Mouse (Mus musculus) layer of hippocampus, postnatal 36 days (tissue): ENCODE results near the gene Cfap97d1. TPM values are rescaled to one million over a fixed set of nuclear protein-coding genes. Genes with fewer than 3 reads are reported as not detected.

ENCODE experiments used
- DNase-seq, 2 experiments: peaks; one replicate each; pipeline ENCODE4 v3.0.0; 2022
- total RNA-seq, 2 experiments: library from RNA; stranded (reverse); gene quantifications; 2 replicates each; pipeline ENCODE4 v1.2.3; 2021

Gene Cfap97d1
- not detected for total RNA-seq

- DNase-seq = peak; percentile 89 to 90
These were observed at the start of gene Cfap97d1 for GRCm38 (mm10) chr11:101984054-101985025. Gene Cfap97d1 (plus strand): TSS chr11:101984279.

DNA sequence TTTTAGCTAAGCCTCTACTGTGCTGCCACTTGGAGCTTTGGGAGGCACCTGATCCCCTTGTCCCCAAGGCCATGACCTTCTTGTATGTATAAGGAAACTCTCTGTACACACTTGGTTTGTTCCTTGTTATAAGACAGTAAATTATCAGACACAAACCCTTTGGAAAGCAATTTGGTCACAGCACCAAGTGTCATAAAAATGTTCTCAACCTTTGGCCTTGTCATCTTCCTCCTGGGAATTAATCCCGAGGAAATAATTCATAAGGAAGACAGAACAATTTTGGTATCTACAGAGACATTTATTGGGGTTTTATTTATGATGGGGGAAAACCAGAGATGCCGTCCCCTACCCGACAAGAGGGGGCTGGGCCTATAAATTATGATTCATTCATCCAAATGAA, 48.3 kb upstream of the Cfap97d1 start:
- no peak for DNase-seq

- no peak for DNase-seq
These were observed 47.7 kb upstream of the Cfap97d1 start for GRCm38 (mm10) chr11:101936421-101936820.

GRCm38 (mm10) chr11:101937108-101937507, 47.0 kb upstream of the Cfap97d1 start:
- DNase-seq = no peak

GRCm38 (mm10) chr11:101943055-101943454, 41.0 kb upstream of the Cfap97d1 start:
- no peak for DNase-seq

GRCm38 (mm10) chr11:101946525-101946924, 37.6 kb upstream of the Cfap97d1 start:
- no peak for DNase-seq

GRCm38 (mm10) chr11:101950021-101950420, 34.1 kb upstream of the Cfap97d1 start:
- no peak for DNase-seq

GRCm38 (mm10) chr11:101952541-101953341, 31.3 kb upstream of the Cfap97d1 start:
- DNase-seq = no peak

- DNase-seq = no peak
These were observed 30.6 kb upstream of the Cfap97d1 start for GRCm38 (mm10) chr11:101953441-101953840.

DNA sequence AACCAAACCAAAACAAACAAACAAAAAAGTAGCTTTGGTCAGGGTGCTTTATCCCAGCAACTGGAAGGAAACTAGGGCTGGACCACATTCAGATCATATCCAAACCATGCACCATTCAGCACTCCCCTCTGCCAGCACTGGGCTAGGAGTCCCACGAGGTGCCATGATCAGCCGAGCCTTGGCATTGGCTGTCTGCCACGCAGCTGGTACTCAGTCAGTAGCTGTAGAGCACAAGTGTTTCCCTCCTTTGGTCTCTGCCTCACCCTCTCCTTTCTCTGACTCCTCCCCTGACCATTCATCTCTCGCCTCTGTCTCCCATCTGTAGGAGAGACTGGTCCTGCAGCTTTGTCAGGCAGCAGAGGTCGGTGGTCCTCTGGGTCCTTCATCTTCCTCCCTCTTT, 26.6 kb upstream of the Cfap97d1 start:
- DNase-seq = no peak

DNA sequence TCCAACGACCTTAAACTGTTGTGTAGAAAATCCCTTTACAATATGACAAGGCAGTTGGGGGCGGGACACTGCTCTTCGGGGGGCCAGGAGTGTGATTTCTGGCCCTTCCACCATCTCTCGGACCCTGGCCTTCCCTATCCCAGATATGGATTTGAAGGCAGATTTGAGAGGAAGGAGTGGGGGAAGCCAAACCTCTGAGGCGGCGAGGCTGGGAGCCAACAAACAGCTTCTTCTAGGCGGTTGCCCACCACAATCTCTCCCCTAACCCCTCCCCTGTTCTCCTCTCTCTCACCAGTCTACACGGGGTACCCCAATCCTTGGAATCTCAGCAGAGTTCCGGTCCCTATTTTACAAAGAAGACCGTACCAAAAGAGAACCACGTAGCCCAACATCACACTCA, 21.0 kb upstream of the Cfap97d1 start:
- no peak for DNase-seq

DNA sequence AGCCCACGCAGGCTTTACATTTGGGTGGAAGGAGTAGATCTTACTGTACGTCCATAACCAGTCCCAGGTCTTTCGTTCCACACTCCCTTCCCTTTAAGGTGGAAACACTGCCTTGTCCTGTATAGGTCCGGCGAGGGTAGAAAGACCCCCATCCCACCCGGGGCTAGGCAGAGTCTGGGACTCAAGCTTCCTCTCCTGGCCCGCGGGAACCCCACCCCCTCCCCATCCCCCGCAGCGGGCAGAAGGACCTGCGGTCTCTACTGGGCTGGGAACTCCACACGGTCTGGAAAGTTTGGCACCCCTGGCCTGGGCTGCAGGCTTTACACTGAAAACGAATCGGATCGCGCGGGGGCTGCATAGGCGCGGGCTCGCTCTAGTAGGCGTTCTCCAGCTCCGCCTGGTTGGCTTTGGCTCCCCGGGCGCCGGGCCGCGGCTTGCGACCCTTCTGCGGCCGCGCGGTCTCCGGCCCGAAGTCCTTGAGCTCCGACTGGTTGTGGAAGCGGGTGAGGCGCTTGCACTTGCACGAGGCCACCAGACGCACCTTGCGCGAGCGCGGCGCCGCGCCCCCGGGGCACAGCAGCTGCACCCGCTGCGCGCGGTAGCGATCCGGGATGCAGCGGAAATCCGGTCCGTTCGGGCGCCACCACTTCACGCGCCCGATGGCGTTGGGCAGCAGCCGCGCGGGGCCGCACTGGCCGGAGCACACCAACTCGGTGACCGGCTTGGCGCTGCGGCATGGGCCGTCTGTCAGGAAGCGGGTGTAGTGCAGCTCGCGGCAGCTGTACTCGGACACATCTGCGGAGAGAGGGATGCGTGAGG, 20.4 kb upstream of the Cfap97d1 start:
- no peak for DNase-seq

- DNase-seq = no peak
These were observed 19.4 kb upstream of the Cfap97d1 start for GRCm38 (mm10) chr11:101964647-101965046.

- no peak for DNase-seq
These were observed 18.5 kb upstream of the Cfap97d1 start for GRCm38 (mm10) chr11:101965553-101965952.

DNA sequence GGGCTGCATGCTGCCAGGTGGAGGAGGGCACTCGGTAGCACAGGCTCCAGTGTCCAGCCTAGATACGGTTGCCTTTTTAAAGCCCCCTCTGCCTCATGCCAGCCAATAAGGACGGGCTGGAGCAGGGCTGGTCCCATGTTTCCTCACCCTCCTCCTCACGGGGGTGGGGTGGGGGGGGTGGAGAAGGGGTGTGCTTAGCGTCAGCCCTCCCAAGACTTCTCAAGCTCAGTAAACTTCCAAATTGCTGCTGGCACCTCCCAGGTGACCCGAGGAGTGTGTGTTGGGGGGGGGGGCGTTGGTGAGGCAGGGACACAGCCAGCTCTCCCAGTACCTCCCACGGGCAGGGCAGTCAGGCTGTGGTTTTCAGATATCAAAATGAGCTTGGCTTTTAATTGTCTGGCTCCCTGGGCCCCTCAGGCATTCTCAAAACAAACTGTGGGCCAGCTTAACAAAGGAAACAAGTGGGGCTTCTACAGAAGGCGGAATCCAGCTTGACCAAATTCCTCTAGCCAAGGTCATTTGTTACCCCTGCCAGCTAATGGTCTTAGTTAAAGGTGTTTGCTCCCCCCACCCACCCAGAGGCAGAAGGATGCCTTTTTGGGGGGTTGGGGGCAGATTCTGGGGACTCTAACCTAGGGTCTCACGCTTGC, 17.0 kb upstream of the Cfap97d1 start, which contains the start of gene Sost:
TSS of gene Sost (minus strand) at position 51 of the 650 bp plus-strand sequence.
- no peak for DNase-seq

DNA sequence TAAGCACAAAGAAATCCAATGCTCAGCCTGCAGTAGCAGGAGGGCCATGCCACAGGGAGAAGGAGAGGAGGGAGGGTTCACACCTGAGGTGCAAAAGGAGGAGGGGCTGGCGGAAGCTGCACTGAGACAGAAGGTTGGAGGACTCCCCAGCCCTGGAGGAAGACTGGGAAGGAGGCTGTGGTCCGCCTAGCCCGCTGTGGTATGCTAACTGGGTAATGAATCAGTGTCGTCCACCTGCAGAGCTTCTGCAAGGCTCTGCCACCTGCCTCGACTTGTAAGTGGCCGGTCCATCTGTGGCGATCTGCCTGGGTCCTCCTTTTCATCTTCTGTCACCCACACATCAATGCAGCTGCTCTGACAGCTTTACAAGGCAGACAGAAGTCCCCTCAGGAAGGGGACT, 15.8 kb upstream of the Cfap97d1 start:
- DNase-seq = no peak

GRCm38 (mm10) chr11:101968791-101969190, 15.3 kb upstream of the Cfap97d1 start:
- peak; percentile 69 to 77 for DNase-seq

GRCm38 (mm10) chr11:101969835-101970234, 14.2 kb upstream of the Cfap97d1 start:
- DNase-seq = no peak

DNA sequence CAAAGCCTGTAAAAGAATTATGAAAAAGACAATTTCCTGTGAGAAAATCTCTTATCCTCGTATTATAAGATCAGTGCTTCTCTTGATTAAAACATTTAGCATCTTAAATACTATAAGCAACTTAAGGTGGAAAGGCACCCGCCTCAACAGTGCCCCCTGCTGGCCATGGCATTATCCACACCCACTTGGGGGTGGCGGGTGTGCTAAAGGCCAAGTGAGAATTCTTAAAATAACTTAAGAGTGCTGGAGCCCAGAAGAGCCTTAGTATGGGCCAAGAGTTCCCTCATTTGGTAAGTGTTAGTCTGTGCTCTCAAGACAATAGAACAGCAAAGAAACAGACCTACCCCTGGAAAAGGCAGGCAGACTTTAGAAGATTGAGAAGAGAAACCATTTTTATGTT, 12.7 kb upstream of the Cfap97d1 start:
- DNase-seq = no peak

- no peak for DNase-seq
These were observed 12.0 kb upstream of the Cfap97d1 start for GRCm38 (mm10) chr11:101972097-101972496.

DNA sequence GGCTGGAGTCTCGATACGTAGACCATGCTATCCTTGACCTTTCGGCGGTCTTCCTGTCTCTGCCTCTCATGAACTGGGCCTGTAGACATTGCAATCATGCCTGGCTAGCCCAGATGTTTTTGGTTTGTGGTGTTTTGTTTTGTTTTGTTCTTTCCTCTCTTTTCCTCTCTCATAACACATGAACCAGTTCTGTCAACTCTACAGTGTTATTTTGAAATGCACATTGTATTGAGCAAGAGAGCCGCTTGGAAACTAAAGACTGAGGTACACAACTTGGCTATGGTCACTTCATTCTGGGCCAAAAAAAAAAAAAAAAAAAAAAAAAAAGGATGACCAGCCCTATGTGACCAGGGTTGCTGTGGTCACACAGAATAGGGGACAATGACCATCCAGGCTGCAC, 11.4 kb upstream of the Cfap97d1 start:
- DNase-seq = no peak

DNA sequence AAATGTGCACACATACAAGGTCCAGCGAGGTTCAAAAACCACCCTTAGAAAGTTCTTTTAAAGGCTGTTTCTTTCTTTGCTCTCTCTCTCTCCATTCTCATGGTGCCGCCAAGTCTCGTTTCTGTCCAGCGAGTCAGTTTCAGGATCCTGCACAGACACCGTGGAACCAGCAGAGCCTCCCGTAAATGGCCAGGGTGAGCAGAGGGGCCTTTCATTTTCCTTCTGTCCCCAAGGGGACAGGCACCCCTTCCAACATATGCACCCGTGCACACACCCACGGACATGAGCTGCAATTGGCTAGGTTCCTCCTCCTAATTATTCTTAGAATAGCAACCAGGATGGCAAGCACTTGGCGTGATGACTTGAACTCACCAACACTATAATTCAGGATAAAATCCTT, 10.6 kb upstream of the Cfap97d1 start:
- no peak for DNase-seq
